Mouse (Mus musculus) neural tube, embryonic 11.5 days (tissue): ENCODE measurements around the gene Fbxw4. TPM values are rescaled to one million over a fixed set of nuclear protein-coding genes. Genes with fewer than 3 reads are reported as not detected.

Source experiments
- ATAC-seq: fragments of 200-750 bp; cut with Nextera tagmentation; 2 replicates; pipeline ENCODE4 v1.8.0; 2017; ENCODE audit warnings: moderate number of reproducible peaks, mild to moderate bottlenecking, moderate TSS enrichment, moderate library complexity; ENCODE audit not compliant: insufficient read depth, low FRiP score, low TSS enrichment
- DNase-seq: peaks from one replicate; pipeline ENCODE4 v3.0.0-alpha.2; 2015; ENCODE audit warnings: low spot score
- H3K27ac ChIP-seq: fragments of 300-500 bp; sonication (generic); 2 replicates; pipeline ENCODE4 v1.5.1; 2014; ENCODE audit warnings: low read depth, mild to moderate bottlenecking, low read length
- H3K27me3 ChIP-seq: fragments of 300-500 bp; sonication (generic); 2 replicates; pipeline ENCODE4 v1.6.1; 2014; ENCODE audit warnings: mild to moderate bottlenecking, low read length, mixed read lengths; ENCODE audit not compliant: control insufficient read depth, insufficient read depth
- H3K36me3 ChIP-seq: fragments of 300-500 bp; sonication (generic); 2 replicates; pipeline ENCODE4 v1.6.1; 2014; ENCODE audit warnings: mild to moderate bottlenecking, low read length, moderate library complexity, mixed read lengths; ENCODE audit not compliant: control insufficient read depth, insufficient read depth
- H3K4me1 ChIP-seq: fragments of 300-500 bp; sonication (generic); 2 replicates; pipeline ENCODE4 v1.6.1; 2014; ENCODE audit warnings: low read length, mixed read lengths; ENCODE audit not compliant: control insufficient read depth, insufficient read depth
- H3K4me2 ChIP-seq: fragments of 300-500 bp; sonication (generic); 2 replicates; pipeline ENCODE4 v1.6.1; 2014; ENCODE audit warnings: low read depth, mild to moderate bottlenecking, moderate library complexity
- H3K4me3 ChIP-seq: fragments of 300-500 bp; sonication (generic); 2 replicates; pipeline ENCODE4 v1.5.1; 2014; ENCODE audit warnings: low read depth, low read length
- H3K9ac ChIP-seq: fragments of 300-500 bp; sonication (generic); 2 replicates; pipeline ENCODE4 v1.6.1; 2014; ENCODE audit warnings: mild to moderate bottlenecking, low read length
- H3K9me3 ChIP-seq: fragments of 300-500 bp; sonication (generic); 2 replicates; pipeline ENCODE4 v1.6.1; 2016; ENCODE audit warnings: low read length; ENCODE audit not compliant: control insufficient read depth
- WGBS: fragments of 180-500 bp; shearing (Covaris S2); extraction: QIAGEN DNeasy Blood & Tissue Kit; methylation state at CpG from one replicate; pipeline ENCODE4 v1.1.7; 2014; 5-methylcytosine and 5-hydroxymethylcytosine counted together
- polyA plus RNA-seq: library from polyadenylated mRNA; unstranded; fragments of >200 nt; fragmentation: Nextera tagmentation; extraction: Ambion mirVana; gene quantifications from 2 replicates; pipeline ENCODE4 v1.2.1, GENCODE M21; 2014

Fbxw4 gene
- polyA plus RNA-seq, 1 experiment from 2014 or later, result 4.4 TPM

DNA sequence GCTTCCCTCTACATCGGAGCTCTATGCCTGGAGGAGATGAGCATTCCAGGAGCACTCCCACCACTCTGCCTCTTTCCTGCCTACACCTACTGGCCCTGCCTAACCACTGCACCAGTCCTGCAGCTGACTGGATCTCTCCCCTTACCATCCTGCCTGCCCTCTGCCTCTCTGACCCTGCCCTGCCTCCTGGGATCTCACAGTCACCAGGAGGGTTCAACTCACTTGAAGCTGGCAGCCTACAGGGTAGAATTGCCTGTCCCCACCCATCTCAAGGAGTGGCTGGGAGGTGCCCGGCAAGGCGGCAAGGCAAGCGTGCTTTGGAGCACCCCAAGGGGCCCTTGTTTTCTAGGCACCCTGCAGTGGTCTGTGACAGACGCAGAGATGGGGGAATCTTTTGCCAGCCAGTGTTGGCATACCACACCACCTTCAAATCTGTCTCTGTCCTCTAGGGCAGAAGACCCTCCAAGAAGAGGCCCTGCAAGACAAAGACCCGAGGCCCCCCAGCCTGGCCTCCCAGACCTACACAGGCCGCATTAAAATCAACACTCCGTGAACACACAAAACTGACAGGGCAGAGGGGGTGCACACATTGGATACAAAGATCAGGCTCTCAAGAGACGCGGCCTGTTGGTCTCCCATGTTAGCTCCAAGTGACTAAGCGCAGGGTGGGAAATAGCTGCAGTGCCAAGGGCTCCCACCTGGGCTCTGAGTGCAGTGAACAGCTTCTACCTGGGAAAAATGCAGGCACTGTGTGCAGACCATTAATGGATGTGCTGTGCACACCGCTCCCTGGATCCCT lies 44.5 kb downstream of the Fbxw4 start:
- H3K27me3 ChIP-seq, result no peaks in the 10 kb centered on the region
- H3K9ac ChIP-seq, result no peak overlapping the region
- WGBS, result 37% methylated on average over 12 of the region's 12 CpGs
- no peak overlapping the region for H3K4me3 ChIP-seq
- peaks cover 12% of the 10 kb centered on the region for H3K4me1 ChIP-seq
- DNase-seq (no peak), ATAC-seq (no peak)
- H3K27ac ChIP-seq, result no peak overlapping the region
- H3K9me3 ChIP-seq, result no peaks in the 10 kb centered on the region
- no peaks in the 10 kb centered on the region for H3K36me3 ChIP-seq
- no peak overlapping the region for H3K4me2 ChIP-seq

DNA sequence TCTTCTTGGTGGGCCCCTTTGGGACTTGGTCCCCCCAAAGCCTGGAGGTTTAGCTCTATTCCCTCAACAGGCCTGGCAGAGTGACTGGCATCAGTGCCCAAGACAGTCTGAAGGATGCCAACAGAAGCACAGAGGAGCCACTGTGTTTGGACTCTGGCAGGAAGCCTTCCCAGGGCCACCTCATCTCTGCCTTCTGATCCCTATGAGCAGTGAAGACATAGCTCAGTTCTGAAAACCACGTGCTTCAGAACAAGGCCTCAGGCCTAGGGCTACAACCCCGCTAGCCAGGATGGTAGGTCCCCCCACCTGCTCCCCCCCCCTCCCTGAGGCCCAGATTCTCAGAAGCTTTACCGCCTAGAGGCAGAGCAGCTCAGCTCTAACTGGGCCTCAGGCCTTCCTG lies 45.2 kb downstream of the Fbxw4 start:
- ATAC-seq, result no peak
- H3K27me3 ChIP-seq, result no peaks in the 10 kb centered on the region

DNA sequence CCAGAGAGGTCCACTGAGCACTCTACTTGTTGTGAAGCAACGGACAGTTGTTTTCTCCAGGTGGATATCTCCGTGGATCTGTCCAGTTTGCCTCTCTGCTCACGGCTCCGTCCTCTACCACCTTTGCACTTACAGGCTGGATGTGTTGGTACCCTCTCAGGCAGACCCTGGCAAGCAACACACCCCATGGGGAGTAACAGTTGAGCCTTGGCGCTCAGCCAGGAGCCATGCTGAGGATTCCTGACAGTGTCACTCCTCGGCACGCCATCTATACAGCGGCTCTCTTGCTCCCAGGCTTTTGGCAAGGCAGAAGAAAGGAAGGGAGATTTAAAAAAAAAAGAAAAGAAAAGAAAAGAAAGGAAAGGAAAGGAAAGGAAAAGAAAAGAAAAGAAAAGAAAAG lies 45.7 kb downstream of the Fbxw4 start:
- 83% methylated on average over 8 of the region's 8 CpGs for WGBS
- no peak for DNase-seq
- H3K27me3 ChIP-seq, result no peaks in the 10 kb centered on the region
- no peak overlapping the region for H3K9ac ChIP-seq
- H3K36me3 ChIP-seq, result no peaks in the 10 kb centered on the region
- no peak overlapping the region for H3K27ac ChIP-seq
- H3K4me3 ChIP-seq, result no peak overlapping the region
- ATAC-seq, result no peak
- no peak overlapping the region for H3K4me2 ChIP-seq
- no peaks in the 10 kb centered on the region for H3K9me3 ChIP-seq
- H3K4me1 ChIP-seq, result peaks cover 12% of the 10 kb centered on the region

More for the DNA sequence above, 45.2 kb downstream of the Fbxw4 start:
- Histone ChIP-seq H3K9ac (no peak overlapping the region), H3K9me3 (no peaks in the 10 kb centered on the region), H3K4me1 (peaks cover 12% of the 10 kb centered on the region), H3K36me3 (no peaks in the 10 kb centered on the region), H3K4me3 (no peak overlapping the region), H3K27ac (no peak overlapping the region), H3K4me2 (no peak overlapping the region)
- WGBS, result 65% methylated on average over 2 of the region's 3 CpGs
- no peak for DNase-seq

GRCm38 (mm10) chr19:45610823-45611222 lies 49.3 kb downstream of the Fbxw4 start:
- Histone ChIP-seq H3K36me3 (no peaks in the 10 kb centered on the region), H3K9ac (no peak overlapping the region), H3K9me3 (no peaks in the 10 kb centered on the region), H3K27ac (no peak overlapping the region), H3K27me3 (no peaks in the 10 kb centered on the region), H3K4me1 (peaks cover 8% of the 10 kb centered on the region), H3K4me3 (no peak overlapping the region), H3K4me2 (no peak overlapping the region)
- no peak for DNase-seq
- WGBS, result 80% methylated on average over 5 of the region's 5 CpGs
- no peak for ATAC-seq

DNA sequence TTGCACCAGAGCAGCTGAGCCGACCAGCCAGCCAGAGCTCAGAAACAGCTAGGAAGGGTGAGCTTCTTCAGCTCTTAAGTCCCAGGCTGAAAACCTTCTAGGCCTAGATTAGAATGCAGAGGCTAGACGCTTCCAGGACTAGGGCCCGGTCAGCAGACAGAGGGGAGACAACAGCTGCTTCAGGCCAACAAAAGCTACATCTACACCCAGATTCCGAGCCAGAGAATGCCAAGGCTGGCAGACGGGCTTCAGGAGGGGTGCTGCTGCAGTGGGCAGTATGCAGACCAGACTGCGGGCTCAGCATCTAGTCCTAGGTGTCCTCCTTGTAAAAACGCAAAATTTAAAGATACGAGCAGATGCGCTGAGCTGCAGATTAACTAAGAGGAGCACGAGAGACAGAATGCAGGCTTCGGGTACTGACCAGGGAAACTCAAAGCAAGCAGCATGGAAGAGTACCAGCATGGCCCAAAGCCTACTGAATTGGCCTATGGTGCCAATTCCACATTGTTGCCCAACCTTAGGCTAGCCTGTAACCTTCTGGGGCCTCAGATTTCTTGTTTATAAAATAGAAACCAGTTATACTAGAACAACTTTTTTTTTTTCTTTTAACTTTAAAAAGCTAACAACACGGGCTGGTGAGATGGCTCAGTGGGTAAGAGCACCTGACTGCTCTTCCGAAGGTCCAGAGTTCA lies 51.3 kb downstream of the Fbxw4 start:
- Histone ChIP-seq H3K4me2 (no peak overlapping the region), H3K4me1 (peaks cover 6% of the 10 kb centered on the region; the same call in 1 of the 2 replicates), H3K9me3 (no peaks in the 10 kb centered on the region), H3K27ac (no peak overlapping the region), H3K36me3 (no peaks in the 10 kb centered on the region), H3K9ac (no peak overlapping the region), H3K27me3 (no peaks in the 10 kb centered on the region), H3K4me3 (no peak overlapping the region)
- ATAC-seq (no peak), DNase-seq (no peak)
- 89% methylated on average over 13 of the region's 13 CpGs for WGBS

DNA sequence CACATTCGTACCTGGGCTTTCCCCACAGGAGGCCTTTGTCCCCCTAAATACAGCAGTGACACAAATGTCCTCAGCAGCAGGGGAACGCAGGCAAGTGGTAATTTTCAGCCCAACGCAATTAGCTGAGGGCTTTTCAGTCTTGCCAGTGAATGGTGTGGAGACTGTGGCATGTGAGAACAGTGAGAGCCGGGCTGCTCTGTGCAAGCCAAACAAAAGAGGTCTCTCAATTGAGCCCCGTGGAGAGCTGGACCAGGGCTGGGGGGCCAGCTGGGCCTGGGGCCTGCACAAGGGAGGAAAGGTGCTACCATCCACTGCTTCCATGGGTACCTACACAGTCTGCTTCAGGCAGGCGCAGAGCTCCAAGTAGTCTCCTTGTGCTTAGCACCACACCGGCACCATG lies 52.6 kb downstream of the Fbxw4 start:
- Histone ChIP-seq H3K4me3 (no peak overlapping the region), H3K9ac (no peak overlapping the region; the same call in 1 of the 2 replicates), H3K4me2 (no peak overlapping the region), H3K4me1 (peaks cover 6% of the 10 kb centered on the region; the same call in 1 of the 2 replicates), H3K36me3 (no peaks in the 10 kb centered on the region), H3K27me3 (no peaks in the 10 kb centered on the region), H3K9me3 (no peaks in the 10 kb centered on the region), H3K27ac (no peak overlapping the region)
- 17% methylated on average over 7 of the region's 7 CpGs for WGBS
- ATAC-seq (no peak), DNase-seq (no peak)

GRCm38 (mm10) chr19:45606701-45607100 lies 53.4 kb downstream of the Fbxw4 start:
- ATAC-seq (no peak), DNase-seq (no peak)
- H3K4me1 ChIP-seq, result peaks cover 6% of the 10 kb centered on the region; the same call in 1 of the 2 replicates
- no peaks in the 10 kb centered on the region for H3K9me3 ChIP-seq
- 66% methylated on average over 4 of the region's 4 CpGs for WGBS
- no peaks in the 10 kb centered on the region for H3K36me3 ChIP-seq
- H3K9ac ChIP-seq, result no peak overlapping the region
- H3K4me3 ChIP-seq, result no peak overlapping the region
- no peak overlapping the region for H3K4me2 ChIP-seq
- H3K27me3 ChIP-seq, result no peaks in the 10 kb centered on the region
- no peak overlapping the region for H3K27ac ChIP-seq

- H3K4me3 ChIP-seq, result no peak overlapping the region
- H3K9me3 ChIP-seq, result no peaks in the 10 kb centered on the region
- no peaks in the 10 kb centered on the region for H3K27me3 ChIP-seq
- ATAC-seq (no peak), DNase-seq (no peak)
- H3K4me2 ChIP-seq, result no peak overlapping the region
- WGBS, result 88% methylated on average over 5 of the region's 5 CpGs
- H3K9ac ChIP-seq, result no peak overlapping the region
- H3K4me1 ChIP-seq, result peaks cover 5% of the 10 kb centered on the region; the same call in 1 of the 2 replicates
- no peak overlapping the region for H3K27ac ChIP-seq
- H3K36me3 ChIP-seq, result no peaks in the 10 kb centered on the region
Observed at GRCm38 (mm10) chr19:45602606-45603005, 57.5 kb downstream of the Fbxw4 start.

GRCm38 (mm10) chr19:45597106-45597505 lies 63.0 kb downstream of the Fbxw4 start:
- Histone ChIP-seq H3K27ac (no peak overlapping the region), H3K36me3 (no peaks in the 10 kb centered on the region), H3K4me2 (no peak overlapping the region), H3K27me3 (no peaks in the 10 kb centered on the region), H3K9ac (no peak overlapping the region), H3K4me1 (no peaks in the 10 kb centered on the region; the same call in 1 of the 2 replicates), H3K4me3 (no peak overlapping the region), H3K9me3 (no peaks in the 10 kb centered on the region)
- no peak for DNase-seq
- 86% methylated on average over 4 of the region's 4 CpGs for WGBS
- ATAC-seq, result no peak
